Mouse (Mus musculus) limb, embryonic 11.5 days (tissue): Measurements from ENCODE around the gene Atf7. TPM values are rescaled to one million over a fixed set of nuclear protein-coding genes. Genes with fewer than 3 reads are reported as not detected.

Source experiments
- microRNA counts: library from miRNA; unstranded; fragments of <30 nt; microRNA quantifications from one replicate; lab custom pipeline; 2016
- microRNA-seq: library from miRNA; unstranded; fragments of <30 nt; microRNA quantifications from one replicate; pipeline ENCODE4, GENCODE M21; 2016
- polyA plus RNA-seq: library from polyadenylated mRNA; unstranded; fragments of >200 nt; fragmentation: Nextera tagmentation; extraction: Ambion mirVana; gene quantifications from 2 replicates; pipeline ENCODE4 v1.2.1, GENCODE M21; 2014

Atf7 gene
- polyA plus RNA-seq, 1 experiment from 2014 or later, result 19.7 TPM

MicroRNAs within 50 kb of the gene (microRNA counts, 519-probe panel; counts per million panel counts)
- not detected for microRNA mmu-miR-688 (lab: Ali Mortazavi, UCI)

Small RNA genes lying within 50 kb of the gene (microRNA-seq; reads per million reads assigned to microRNA genes)
- not detected for gene Mir688

Other genes with a start within 250 kb of the Atf7 start
- gene Sp1, start 219.3 kb downstream of the Atf7 start, polyA plus RNA-seq, result 11.8 and 13.3 TPM in 2 replicates
- not detected in 2 replicates for gene Amhr2, start 180.1 kb downstream of the Atf7 start, polyA plus RNA-seq
- gene Prr13, start 166.4 kb downstream of the Atf7 start, polyA plus RNA-seq, result 79.5 and 80.9 TPM in 2 replicates
- 284 and 287 TPM in 2 replicates for gene Pcbp2, start 154.9 kb downstream of the Atf7 start, polyA plus RNA-seq
- gene Gm10337, start 121.7 kb downstream of the Atf7 start, polyA plus RNA-seq, result 6.1 TPM in 1 of 2 replicates, not detected in the other
- 14.3 and 18.2 TPM in 2 replicates for gene Map3k12, start 108.4 kb downstream of the Atf7 start, polyA plus RNA-seq
- 109 and 110 TPM in 2 replicates for gene Tarbp2, start 107.3 kb downstream of the Atf7 start, polyA plus RNA-seq
- 1.6 and 2.2 TPM in 2 replicates for gene Npff, start 100.5 kb downstream of the Atf7 start, polyA plus RNA-seq
- not detected in 2 replicates for gene Gm28047, start 397 bp downstream of the Atf7 start, polyA plus RNA-seq
- gene Atp5g2, start 46.9 kb upstream of the Atf7 start, polyA plus RNA-seq, result 63.9 and 73.3 TPM in 2 replicates
- gene Calcoco1, start 96.7 kb upstream of the Atf7 start, polyA plus RNA-seq, result 34.4 and 36.4 TPM in 2 replicates